Mouse (Mus musculus) forebrain, embryonic 11.5 days (tissue): ENCODE data around the gene Taar7d. TPM values are rescaled to one million over a fixed set of nuclear protein-coding genes. Genes with fewer than 3 reads are reported as not detected.

Source experiments
- polyA plus RNA-seq: library from polyadenylated mRNA; unstranded; fragments of >200 nt; fragmentation: Nextera tagmentation; extraction: Ambion mirVana; gene quantifications from 2 replicates; pipeline ENCODE4 v1.2.1, GENCODE M21; 2014

Gene Taar7d
- polyA plus RNA-seq, 1 experiment from 2014 or later: not detected

Other genes with a start within 250 kb of the Taar7d start
- gene Rps12, start 239.9 kb upstream of the Taar7d start, polyA plus RNA-seq: 130 and 155 TPM in 2 replicates
- 15.9 and 20.9 TPM in 2 replicates for gene Slc18b1, start 230.2 kb upstream of the Taar7d start, polyA plus RNA-seq
- not detected in 2 replicates for gene Vnn3, start 175.8 kb upstream of the Taar7d start, polyA plus RNA-seq
- gene Vnn1, start 132.5 kb upstream of the Taar7d start, polyA plus RNA-seq: 1.5 and 3.7 TPM in 2 replicates
- not detected in 2 replicates for gene Taar1, start 106.9 kb upstream of the Taar7d start, polyA plus RNA-seq
- gene Taar2, start 88.7 kb upstream of the Taar7d start, polyA plus RNA-seq: not detected in 2 replicates
- not detected in 2 replicates for gene Taar3, start 77.7 kb upstream of the Taar7d start, polyA plus RNA-seq
- not detected in 2 replicates for gene Taar4, start 66.7 kb upstream of the Taar7d start, polyA plus RNA-seq
- gene Taar5, start 56.5 kb upstream of the Taar7d start, polyA plus RNA-seq: not detected in 2 replicates
- gene Taar6, start 41.6 kb upstream of the Taar7d start, polyA plus RNA-seq: not detected in 2 replicates
- gene Taar7a, start 33.7 kb upstream of the Taar7d start, polyA plus RNA-seq: not detected in 2 replicates
- gene Taar7b, start 27.3 kb upstream of the Taar7d start, polyA plus RNA-seq: not detected in 2 replicates
- gene Taar7e, start 10.4 kb downstream of the Taar7d start, polyA plus RNA-seq: not detected in 2 replicates
- not detected in 2 replicates for gene Taar7f, start 22.3 kb downstream of the Taar7d start, polyA plus RNA-seq
- not detected in 2 replicates for gene Taar8a, start 49.3 kb downstream of the Taar7d start, polyA plus RNA-seq
- not detected in 2 replicates for gene Taar8b, start 65.1 kb downstream of the Taar7d start, polyA plus RNA-seq
- not detected in 2 replicates for gene Taar8c, start 74.7 kb downstream of the Taar7d start, polyA plus RNA-seq
- gene Taar9, start 82.3 kb downstream of the Taar7d start, polyA plus RNA-seq: not detected in 2 replicates
- gene Stx7, start 122.1 kb downstream of the Taar7d start, polyA plus RNA-seq: 78.5 and 87.3 TPM in 2 replicates
- 2.6 and 2.9 TPM in 2 replicates for gene Moxd1, start 196.3 kb downstream of the Taar7d start, polyA plus RNA-seq